Mouse (Mus musculus) ES-E14 (cell line): ENCODE data around the gene Ankrd11. TPM values are rescaled to one million over a fixed set of nuclear protein-coding genes. Genes with fewer than 3 reads are reported as not detected.

Experiments
- DNase-seq: peaks from one replicate; pipeline ENCODE4 v3.0.0-alpha.2; 2013; ENCODE audit warnings: low read depth, low spot score
- H3K27ac ChIP-seq: 2 replicates; pipeline ENCODE4 v1.5.1; 2012; ENCODE audit warnings: low read depth, mild to moderate bottlenecking, low read length, moderate library complexity, mixed read lengths; ENCODE audit not compliant: poor library complexity, insufficient read depth, severe bottlenecking
- H3K36me3 ChIP-seq: 2 replicates; pipeline ENCODE4 v1.6.1; 2012; ENCODE audit warnings: mild to moderate bottlenecking, low read length, moderate library complexity, mixed read lengths; ENCODE audit not compliant: control insufficient read depth, poor library complexity, insufficient read depth, severe bottlenecking
- H3K4me1 ChIP-seq, 2 experiments: fragments of 150-350 bp in 1 of 2; sonication (generic) in 1 of 2; 2 replicates each; pipeline ENCODE4 v1.6.1; 2012; ENCODE audit warnings: low read length in 2 of 2, mild to moderate bottlenecking in 1 of 2, mixed read lengths in 1 of 2; ENCODE audit not compliant: control insufficient read depth in 2 of 2, insufficient read depth in 2 of 2, poor library complexity in 1 of 2
- H3K4me3 ChIP-seq, 2 experiments: fragments of 150-350 bp in 1 of 2; sonication (generic) in 1 of 2; 2 replicates each; pipeline ENCODE4 v1.5.1; 2012; ENCODE audit warnings: low read length in 2 of 2, low read depth in 1 of 2, mild to moderate bottlenecking in 1 of 2, mixed read lengths in 1 of 2; ENCODE audit not compliant: insufficient read depth in 1 of 2, poor library complexity in 1 of 2, severe bottlenecking in 1 of 2
- H3K9ac ChIP-seq: 2 replicates; pipeline ENCODE4 v1.6.1; 2012; ENCODE audit warnings: low read depth, mild to moderate bottlenecking, low read length, mixed read lengths; ENCODE audit not compliant: poor library complexity, insufficient read depth, severe bottlenecking
- H3K9me3 ChIP-seq: fragments of 150-350 bp; sonication (generic); 2 replicates; pipeline ENCODE4 v1.6.1; 2012; ENCODE audit warnings: low read depth, mild to moderate bottlenecking, low read length; ENCODE audit not compliant: control insufficient read depth, insufficient read depth
- CHD2 ChIP-seq: IDR thresholded peaks from 2 replicates; pipeline ENCODE4 v1.6.1; 2014; ENCODE audit warnings: mild to moderate bottlenecking, low read depth, low read length, inconsistent platforms
- HCFC1 ChIP-seq: IDR thresholded peaks from 2 replicates; pipeline ENCODE4 v1.6.1; 2012; ENCODE audit warnings: low read length, inconsistent platforms, borderline replicate concordance; ENCODE audit not compliant: insufficient read depth
- MAFK ChIP-seq: IDR thresholded peaks from 2 replicates; pipeline ENCODE4 v1.6.1; 2014; ENCODE audit warnings: mild to moderate bottlenecking, low read depth, low read length, inconsistent platforms; ENCODE audit not compliant: insufficient read depth
- ZC3H11A ChIP-seq: IDR thresholded peaks from 2 replicates; pipeline ENCODE4 v1.6.1; 2012; ENCODE audit warnings: low read depth, mild to moderate bottlenecking, inconsistent platforms, low read length, borderline replicate concordance
- ZNF384 ChIP-seq: IDR thresholded peaks from 2 replicates; pipeline ENCODE4 v1.6.1; 2012; ENCODE audit warnings: low read depth, low read length, inconsistent platforms
- in situ Hi-C, 2 experiments: fragments of 600-800 bp; cut with MboI; formaldehyde crosslinking; loops; one replicate each; pipeline ENCODE4 v1.15.1; 2025; ENCODE audit warnings: low sequenced_read_pairs in 2 of 2, inconsistent platforms in 1 of 2; ENCODE audit not compliant: unreplicated experiment in 2 of 2
- total RNA-seq: library from RNA; depleted of rRNA; stranded (reverse); fragments of 300-350 nt; gene quantifications from 2 replicates; pipeline ENCODE4 v1.2.3, GENCODE M21; 2012

Gene Ankrd11
- total RNA-seq, 1 experiment: 155 TPM

GRCm38 (mm10) chr8:122986501-122987184 lies 55.4 kb downstream of the Ankrd11 start:
- in situ Hi-C loops: no loop called here
- no peak overlapping the region for H3K27ac ChIP-seq
- H3K4me1 ChIP-seq: peaks cover 11 to 15% of the 10 kb centered on the region in 2 experiments; a peak in 2 of 4 replicates

GRCm38 (mm10) chr8:122984175-122984574 lies 57.9 kb downstream of the Ankrd11 start:
- Histone ChIP-seq H3K9ac (no peak overlapping the region), H3K27ac (no peak overlapping the region), H3K4me3 (no peak overlapping the region), H3K4me1 (peaks cover 16 to 18% of the 10 kb centered on the region in 2 experiments; a peak in 3 of 4 replicates), H3K9me3 (no peaks in the 10 kb centered on the region), H3K36me3 (no peaks in the 10 kb centered on the region)
- DNase-seq: no peak
- no peak for TF ChIP-seq ZNF384
- TF ChIP-seq CHD2: no peak
- TF ChIP-seq ZC3H11A: no peak
- no peak for TF ChIP-seq MAFK
- no peak for TF ChIP-seq HCFC1
- in situ Hi-C loops: no loop called here

More at GRCm38 (mm10) chr8:122986501-122987184, 55.4 kb downstream of the Ankrd11 start:
- no peak for DNase-seq
- no peaks in the 10 kb centered on the region for H3K36me3 ChIP-seq
- TF ChIP-seq HCFC1 (no peak), ZNF384 (no peak), ZC3H11A (no peak), CHD2 (no peak), MAFK (no peak)
- no peaks in the 10 kb centered on the region for H3K9me3 ChIP-seq
- H3K9ac ChIP-seq: no peak overlapping the region
- no peak overlapping the region for H3K4me3 ChIP-seq

GRCm38 (mm10) chr8:122983178-122983942 lies 58.7 kb downstream of the Ankrd11 start:
- peaks cover 16 to 17% of the 10 kb centered on the region in 2 experiments; a peak in 3 of 4 replicates for H3K4me1 ChIP-seq
- in situ Hi-C loops: no loop called here
- H3K4me3 ChIP-seq: no peak overlapping the region
- no peaks in the 10 kb centered on the region for H3K36me3 ChIP-seq
- H3K9me3 ChIP-seq: no peaks in the 10 kb centered on the region
- no peak overlapping the region for H3K27ac ChIP-seq
- no peak for DNase-seq
- TF ChIP-seq CHD2 (no peak), ZNF384 (no peak), MAFK (no peak), HCFC1 (no peak)
- H3K9ac ChIP-seq: no peak overlapping the region

- no peak for DNase-seq
- Histone ChIP-seq H3K9me3 (no peaks in the 10 kb centered on the region), H3K9ac (no peak overlapping the region), H3K27ac (no peak overlapping the region), H3K4me3 (no peak overlapping the region), H3K4me1 (peaks cover 12 to 17% of the 10 kb centered on the region in 2 experiments; a peak in 3 of 4 replicates), H3K36me3 (no peaks in the 10 kb centered on the region)
- no peak for TF ChIP-seq CHD2
- TF ChIP-seq ZNF384: no peak
- no peak for TF ChIP-seq ZC3H11A
- no peak for TF ChIP-seq HCFC1
- no peak for TF ChIP-seq MAFK
- in situ Hi-C loops: no loop called here
These were observed 60.4 kb downstream of the Ankrd11 start for GRCm38 (mm10) chr8:122981646-122982045.
